Mouse (Mus musculus) lung, postnatal 10 days (tissue): ENCODE measurements around the gene Atp5g3.
A peak's percentile ranks its signal among the peaks of the same experiment; 100 is the strongest.

ENCODE experiments used
- DNase-seq: peaks from one replicate; pipeline ENCODE4 v3.0.0; 2021

Atp5g3 gene

DNA sequence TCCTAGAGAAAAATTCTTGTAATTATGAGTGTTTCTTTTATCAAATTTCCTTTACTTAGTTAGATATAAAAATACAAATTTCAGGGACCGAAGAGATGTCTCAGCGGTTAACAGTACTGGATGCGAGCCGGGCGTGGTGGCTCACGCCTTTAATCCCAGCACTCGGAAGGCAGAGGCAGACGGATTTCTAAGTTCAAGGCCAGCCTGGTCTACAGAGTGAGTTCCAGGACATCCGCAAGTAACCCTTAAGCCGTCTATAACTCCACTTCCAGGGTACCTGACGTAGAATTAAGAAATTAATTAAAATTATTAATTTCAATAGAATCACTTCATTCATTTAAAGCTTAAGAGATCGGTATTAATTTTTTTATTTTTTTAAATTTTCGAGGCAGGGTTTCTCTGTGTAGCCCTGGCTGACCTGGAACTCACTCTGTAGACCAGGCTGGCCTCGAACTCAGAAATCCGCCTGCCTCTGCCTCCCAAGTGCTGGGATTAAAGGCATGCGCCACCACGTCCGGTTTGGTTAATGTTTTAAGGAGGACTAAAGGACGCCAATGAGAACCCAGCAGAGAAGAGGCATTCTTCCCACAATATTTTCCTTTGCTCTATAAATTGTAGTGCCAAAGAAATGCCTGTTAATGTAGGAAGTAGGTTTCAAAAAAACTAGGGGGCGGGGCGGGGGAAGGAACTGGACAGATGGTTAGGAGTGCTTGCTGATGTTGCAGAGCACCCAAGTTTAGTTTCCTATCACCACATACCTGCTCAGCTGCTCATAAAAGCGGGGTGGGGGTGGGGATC lies 17.5 kb downstream of the Atp5g3 start:
- DNase-seq: no peak

DNA sequence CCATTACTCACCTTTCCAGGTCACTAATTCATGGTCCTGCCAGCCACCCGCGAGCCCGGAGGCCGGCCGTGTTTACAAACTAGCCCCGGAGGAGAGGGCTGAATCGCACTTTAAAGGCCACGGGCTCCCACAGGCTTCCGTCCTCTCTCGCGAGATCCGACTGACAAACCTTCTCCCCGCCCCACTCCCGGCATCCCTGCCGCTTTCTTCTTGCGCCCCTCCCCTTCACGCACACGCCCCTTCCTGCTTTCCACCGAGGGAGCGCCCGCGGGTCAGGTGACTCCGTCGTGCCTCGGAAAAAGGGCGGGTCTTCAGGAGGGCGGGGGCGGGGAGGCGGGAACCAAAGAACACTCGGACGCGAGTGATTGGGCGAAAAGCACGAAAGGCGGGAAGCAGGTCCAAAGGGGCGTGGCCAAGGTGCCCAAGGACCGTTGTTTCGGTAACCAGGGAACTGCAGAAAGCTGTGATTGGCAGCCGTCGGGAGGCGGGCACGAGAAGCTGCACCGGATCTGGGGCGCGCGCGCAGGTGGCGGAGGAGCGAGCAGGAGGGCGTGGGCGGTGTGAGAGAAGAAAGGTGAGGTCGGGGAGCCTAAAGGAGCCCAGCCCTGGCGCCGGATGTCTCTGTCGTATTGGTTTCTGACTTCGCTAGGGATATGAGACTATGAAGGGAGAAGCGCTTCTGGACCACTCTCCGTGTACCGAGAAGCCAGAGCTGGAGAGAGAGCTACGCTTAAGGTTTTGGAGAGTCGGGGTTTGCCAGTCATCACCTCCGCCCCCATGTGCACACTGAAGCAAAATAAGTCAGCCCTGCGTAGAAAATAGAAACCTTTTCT lies 18.4 kb downstream of the Atp5g3 start, which contains the start of gene Atf2:
Atf2 (minus strand) TSS at position 176 of the 833 bp plus-strand sequence.
- DNase-seq: peak; percentile 99

DNA sequence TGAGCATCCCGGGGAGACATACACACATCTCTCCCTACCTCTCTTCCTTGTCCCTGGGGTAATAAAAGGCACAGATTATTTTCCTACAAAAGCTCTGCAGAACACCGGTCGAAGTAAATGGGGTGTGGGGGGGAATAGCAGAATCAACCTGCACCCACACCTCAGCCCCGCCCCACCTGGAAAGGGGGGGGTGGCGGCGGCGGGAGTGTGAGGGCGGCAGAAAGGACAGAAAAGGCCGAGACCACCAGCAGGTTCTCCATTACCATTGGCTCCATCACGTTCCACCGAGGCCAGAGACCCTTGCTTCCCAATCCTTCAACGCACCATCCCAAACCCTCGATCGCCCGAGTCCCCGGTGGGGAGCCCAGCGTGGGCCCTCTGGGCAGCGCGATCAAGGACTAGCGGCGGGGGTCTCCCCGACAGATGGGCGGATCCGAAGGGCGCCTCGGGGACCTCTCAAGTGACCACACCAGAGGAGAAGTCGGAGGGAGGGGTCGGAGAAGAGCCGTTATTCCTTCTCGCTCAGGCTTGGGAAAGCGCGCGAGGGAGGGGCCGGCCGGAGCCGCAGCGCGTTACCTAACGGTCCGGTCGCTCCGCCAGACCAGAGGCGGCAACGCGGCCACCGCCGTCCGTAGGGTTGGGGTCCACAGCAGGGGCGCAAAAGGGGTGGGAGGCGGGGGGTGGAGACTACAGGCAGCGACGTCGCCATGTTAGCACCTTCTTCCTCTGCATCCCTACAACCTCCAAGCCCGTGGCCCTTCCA lies 19.2 kb downstream of the Atp5g3 start:
- peak; percentile 62 for DNase-seq

DNA sequence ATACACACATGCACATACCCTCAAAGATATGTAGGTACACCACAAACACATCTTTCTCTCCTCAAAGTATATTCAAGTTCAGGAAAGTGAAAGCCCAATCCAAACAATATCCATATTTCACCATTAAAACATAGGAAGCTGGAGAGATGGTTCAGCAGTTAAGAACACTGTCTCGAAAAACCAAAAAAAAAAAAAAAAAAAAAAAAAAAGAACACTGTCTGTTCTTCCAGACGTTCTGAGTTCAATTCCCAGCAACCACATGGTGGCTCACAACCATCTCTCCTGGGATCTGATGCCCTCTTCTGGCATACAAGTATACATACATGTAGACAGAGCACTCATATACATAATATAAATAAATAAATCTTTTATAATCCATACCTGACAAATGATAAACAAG lies 25.1 kb downstream of the Atp5g3 start:
- no peak for DNase-seq

DNA sequence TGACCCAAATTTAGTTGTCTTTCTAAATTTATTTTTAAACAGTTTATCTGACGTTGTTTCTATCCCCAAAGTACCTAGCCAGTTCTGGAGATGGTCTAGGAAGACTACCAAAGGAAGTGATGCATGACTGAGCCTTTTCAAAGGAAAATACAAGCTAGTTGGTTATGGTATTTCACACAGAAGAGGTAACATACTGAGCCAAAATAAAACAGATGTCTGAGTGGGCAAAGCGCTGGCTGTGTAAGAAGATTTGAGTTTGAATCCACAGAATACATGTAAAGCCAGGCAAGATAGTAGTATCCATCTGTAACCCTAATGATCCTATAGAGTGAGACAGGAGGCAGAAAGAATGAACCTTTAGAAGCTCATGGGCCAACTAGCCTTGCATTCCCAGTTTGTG lies 33.2 kb downstream of the Atp5g3 start:
- no peak for DNase-seq

DNA sequence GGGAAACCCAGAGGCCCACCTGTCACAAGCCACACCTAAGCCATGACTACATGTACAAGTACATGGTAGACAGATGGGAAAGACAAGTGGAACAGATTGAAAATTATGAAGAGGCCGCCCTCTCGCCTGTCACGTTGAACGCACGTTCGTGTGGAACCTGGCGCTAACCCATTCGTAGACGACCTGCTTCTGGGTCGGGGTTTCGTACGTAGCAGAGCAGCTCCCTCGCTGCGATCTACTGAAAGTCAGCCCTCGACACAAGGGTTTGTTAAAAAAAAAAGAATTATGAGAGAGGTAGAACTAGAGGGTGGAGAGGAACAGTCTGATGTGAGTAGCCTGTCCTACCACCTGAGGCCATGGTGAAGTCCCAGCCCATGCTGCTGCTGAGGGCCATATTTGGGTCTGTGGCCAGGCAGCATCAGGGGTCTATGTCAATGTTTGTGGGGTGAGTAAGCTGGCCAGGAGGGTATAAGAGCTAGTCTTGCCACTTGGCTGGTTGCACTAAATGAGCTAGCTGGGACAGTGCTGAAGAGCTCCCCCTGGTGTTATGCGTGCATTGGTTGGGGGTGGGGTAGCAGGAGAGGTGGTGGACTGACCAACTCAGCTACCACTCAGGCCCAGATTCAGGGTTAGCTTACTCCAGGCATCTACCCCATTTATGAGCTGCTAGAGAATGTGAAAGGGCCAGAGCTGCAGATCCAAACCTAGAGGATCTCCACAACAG lies 43.2 kb downstream of the Atp5g3 start:
- DNase-seq: peak; percentile 54

DNA sequence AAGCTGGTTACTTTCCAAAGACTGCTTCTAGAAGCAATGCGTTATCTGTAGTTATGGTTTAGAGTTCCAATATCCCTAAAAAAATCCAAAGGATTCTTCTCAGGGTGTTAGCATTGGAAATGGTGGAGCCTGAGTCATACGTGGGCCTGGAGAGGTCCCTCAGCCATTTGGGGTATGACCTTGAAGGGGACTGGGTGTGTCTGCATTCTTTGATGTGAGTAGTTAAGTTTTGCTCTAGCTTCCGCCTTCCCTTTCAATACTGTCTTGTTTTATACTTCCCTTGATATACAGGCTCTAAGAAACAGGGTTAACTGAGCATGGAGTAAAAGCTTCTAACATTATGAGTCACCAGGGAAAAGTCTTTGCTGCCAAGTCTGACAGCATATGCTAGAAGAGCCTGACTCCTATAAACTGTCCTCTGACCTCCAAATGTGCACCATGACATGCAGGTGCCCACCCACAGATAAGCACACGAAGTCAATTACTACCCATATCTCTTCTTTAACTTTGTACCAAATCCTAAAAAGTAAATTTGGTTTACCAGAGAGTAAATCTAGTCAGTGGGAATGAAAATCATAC lies 51.0 kb downstream of the Atp5g3 start:
- no peak for DNase-seq
